Mouse (Mus musculus) neural tube, embryonic 15.5 days (tissue): ENCODE measurements around the gene Rgp1. TPM values are rescaled to one million over a fixed set of nuclear protein-coding genes. Genes with fewer than 3 reads are reported as not detected.
A peak's percentile ranks its signal among the peaks of the same experiment; 100 is the strongest.

Experiments used
- ATAC-seq: fragments of 200-750 bp; cut with Nextera tagmentation; 2 replicates; pipeline ENCODE4 v1.8.0; 2017; ENCODE audit warnings: mild to moderate bottlenecking, moderate TSS enrichment, moderate library complexity; ENCODE audit not compliant: low FRiP score
- H3K27ac ChIP-seq: fragments of 300-500 bp; sonication (generic); replicated peaks from 2 replicates; pipeline ENCODE4 v1.5.1; 2015; ENCODE audit warnings: mild to moderate bottlenecking, inconsistent platforms
- H3K27me3 ChIP-seq: fragments of 300-500 bp; sonication (generic); replicated peaks from 2 replicates; pipeline ENCODE4 v1.6.1; 2015; ENCODE audit warnings: inconsistent platforms
- H3K36me3 ChIP-seq: fragments of 300-500 bp; sonication (generic); 2 replicates; pipeline ENCODE4 v1.6.1; 2015; ENCODE audit warnings: inconsistent platforms
- H3K4me1 ChIP-seq: fragments of 300-500 bp; sonication (generic); 2 replicates; pipeline ENCODE4 v1.6.1; 2015; ENCODE audit warnings: inconsistent platforms
- H3K4me2 ChIP-seq: fragments of 300-500 bp; sonication (generic); 2 replicates; pipeline ENCODE4 v1.6.1; 2015; ENCODE audit warnings: inconsistent platforms, mild to moderate bottlenecking, moderate library complexity
- H3K4me3 ChIP-seq: fragments of 300-500 bp; sonication (generic); replicated peaks from 2 replicates; pipeline ENCODE4 v1.5.1; 2015; ENCODE audit warnings: mild to moderate bottlenecking, inconsistent platforms
- H3K9ac ChIP-seq: fragments of 300-500 bp; sonication (generic); replicated peaks from 2 replicates; pipeline ENCODE4 v1.6.1; 2015; ENCODE audit warnings: mild to moderate bottlenecking, inconsistent platforms
- H3K9me3 ChIP-seq: fragments of 300-500 bp; sonication (generic); replicated peaks from 2 replicates; pipeline ENCODE4 v1.6.1; 2016; ENCODE audit warnings: inconsistent platforms
- WGBS: fragments of 180-500 bp; shearing (Covaris S2); methylation state at CpG from one replicate; pipeline ENCODE4 v1.1.7; 2015; ENCODE audit warnings: mixed read lengths; 5-methylcytosine and 5-hydroxymethylcytosine counted together
- polyA plus RNA-seq: library from polyadenylated mRNA; unstranded; fragments of >200 nt; fragmentation: Nextera tagmentation; extraction: Ambion mirVana; gene quantifications from 2 replicates; pipeline ENCODE4 v1.2.1, GENCODE M21; 2015

Gene Rgp1
- polyA plus RNA-seq, 1 experiment from 2014 or later, result 22.0 TPM

- peak overlapping the region; percentile 89 for H3K4me3 ChIP-seq
- H3K9me3 ChIP-seq, result no peaks in the 10 kb centered on the region
- no peak overlapping the region for H3K27ac ChIP-seq
- peak overlapping the region; percentile 90 for H3K4me2 ChIP-seq
- peaks cover 45% of the 10 kb centered on the region for H3K4me1 ChIP-seq
- no peaks in the 10 kb centered on the region for H3K27me3 ChIP-seq
- H3K36me3 ChIP-seq, result peaks cover 46% of the 10 kb centered on the region
- 91% methylated on average over 4 of the region's 4 CpGs for WGBS
- peak overlapping the region; percentile 93 for H3K9ac ChIP-seq
- ATAC-seq, result no peak
Observed at GRCm38 (mm10) chr4:43563601-43563875, 15.0 kb upstream of the Rgp1 start.

DNA sequence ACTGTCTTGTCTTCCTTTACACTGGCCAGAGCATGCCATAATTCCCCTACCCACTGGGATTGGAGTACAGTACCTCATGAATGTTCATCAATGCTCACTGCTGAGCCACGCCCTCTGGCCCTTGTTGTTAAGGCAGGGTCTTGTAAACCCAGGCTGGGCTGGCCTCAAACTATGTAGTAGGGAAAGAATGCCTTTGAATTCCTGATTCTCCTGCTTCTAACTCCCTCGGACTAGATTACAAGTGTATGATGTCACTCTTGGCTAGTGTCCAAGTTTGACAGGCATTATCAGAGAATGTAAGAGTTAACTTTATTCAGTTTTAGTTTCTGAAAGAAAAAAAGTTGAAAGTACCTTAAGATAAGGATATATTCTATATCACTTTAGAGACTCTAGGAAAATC, 14.3 kb upstream of the Rgp1 start:
- Histone ChIP-seq H3K4me3 (no peak overlapping the region), H3K9me3 (no peaks in the 10 kb centered on the region), H3K27me3 (no peaks in the 10 kb centered on the region), H3K4me1 (peaks cover 38% of the 10 kb centered on the region), H3K36me3 (peaks cover 53% of the 10 kb centered on the region), H3K9ac (no peak overlapping the region), H3K27ac (no peak overlapping the region), H3K4me2 (0 out of 2 replicates have a peak overlapping the region, but pooled peaks have one; percentile 90)
- 50% methylated on average over 2 of the region's 2 CpGs for WGBS
- ATAC-seq, result no peak

DNA sequence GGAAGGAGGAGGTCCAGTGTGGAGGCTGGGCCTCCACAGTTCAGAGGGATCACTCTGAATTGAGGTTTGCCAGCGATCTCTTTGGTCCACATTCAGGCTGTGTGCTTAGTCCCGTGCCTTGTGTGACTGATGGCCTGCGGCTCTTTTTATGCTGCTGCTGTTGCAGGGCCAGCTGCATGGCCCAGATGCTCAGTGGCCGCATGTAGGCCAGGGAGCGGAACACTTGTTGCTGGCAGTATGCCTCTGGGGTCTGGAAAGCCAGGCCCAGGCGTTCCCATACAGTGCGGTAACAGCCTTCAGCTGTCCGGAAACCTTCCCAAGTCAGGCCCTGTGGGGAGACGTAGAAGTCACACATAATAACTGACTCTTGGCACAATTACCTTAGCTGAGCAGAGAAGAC, 11.4 kb upstream of the Rgp1 start:
- no peak for ATAC-seq
- Histone ChIP-seq H3K4me2 (no peak overlapping the region), H3K4me1 (peaks cover 14% of the 10 kb centered on the region), H3K27ac (no peak overlapping the region), H3K4me3 (no peak overlapping the region), H3K36me3 (peaks cover 80% of the 10 kb centered on the region), H3K27me3 (no peaks in the 10 kb centered on the region), H3K9ac (no peak overlapping the region), H3K9me3 (no peaks in the 10 kb centered on the region)
- WGBS, result 93% methylated on average over 9 of the region's 9 CpGs

GRCm38 (mm10) chr4:43571395-43572045, 7.0 kb upstream of the Rgp1 start:
- Histone ChIP-seq H3K27me3 (no peaks in the 10 kb centered on the region), H3K36me3 (peaks cover 81% of the 10 kb centered on the region), H3K27ac (no peak overlapping the region), H3K9me3 (no peaks in the 10 kb centered on the region), H3K4me2 (no peak overlapping the region), H3K4me3 (no peak overlapping the region), H3K9ac (no peak overlapping the region), H3K4me1 (peaks cover 23% of the 10 kb centered on the region)
- ATAC-seq, result no peak
- 89% methylated on average over 6 of the region's 6 CpGs for WGBS

DNA sequence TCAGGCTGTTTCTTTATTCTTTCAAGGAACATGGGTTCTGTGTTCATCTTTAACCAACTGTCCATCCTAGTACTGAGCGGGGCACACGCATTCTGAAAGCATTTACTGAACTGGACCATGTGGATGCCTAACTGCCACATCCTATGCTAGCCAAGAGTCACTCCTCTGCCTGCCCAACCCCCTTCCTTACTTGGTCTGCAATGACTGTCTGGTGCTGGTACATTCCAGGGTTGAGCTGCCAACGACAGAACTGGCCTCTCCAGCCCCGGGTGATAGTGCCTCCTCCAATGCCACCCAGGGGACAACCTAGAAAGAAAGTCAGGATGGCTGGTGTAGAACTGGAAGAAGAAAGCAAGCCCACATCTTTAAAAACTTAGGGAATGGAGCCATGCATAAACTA, 5.0 kb upstream of the Rgp1 start:
- H3K4me1 ChIP-seq, result peaks cover 39% of the 10 kb centered on the region
- H3K27me3 ChIP-seq, result no peaks in the 10 kb centered on the region
- peaks cover 60% of the 10 kb centered on the region for H3K36me3 ChIP-seq
- no peaks in the 10 kb centered on the region for H3K9me3 ChIP-seq
- no peak for ATAC-seq
- H3K4me3 ChIP-seq, result no peak overlapping the region
- no peak overlapping the region for H3K4me2 ChIP-seq
- no peak overlapping the region for H3K9ac ChIP-seq
- H3K27ac ChIP-seq, result no peak overlapping the region
- WGBS, result 92% methylated on average over 4 of the region's 4 CpGs

DNA sequence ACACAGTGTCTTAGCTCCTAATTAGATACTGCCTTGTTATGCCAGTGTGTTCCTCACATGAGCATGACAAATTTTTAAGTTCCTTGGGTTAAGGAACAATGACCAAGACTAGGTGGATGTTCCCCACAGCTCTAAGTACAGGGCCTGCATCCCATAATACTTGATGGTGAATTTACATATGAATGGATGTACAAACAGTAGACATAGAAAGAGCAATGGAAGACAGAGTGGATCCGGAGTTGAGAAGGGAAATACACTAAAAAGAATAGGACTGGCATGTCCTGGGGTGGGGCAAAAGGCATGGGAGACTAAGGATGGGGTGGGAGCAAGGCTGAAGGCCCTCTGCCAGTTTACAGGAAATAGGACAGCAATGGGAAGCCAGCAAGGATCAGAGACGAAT, 3.2 kb upstream of the Rgp1 start:
- Histone ChIP-seq H3K4me2 (peak overlapping the region; percentile 95), H3K4me3 (peak overlapping the region; percentile 5; the same call in 1 of the 2 replicates), H3K27me3 (no peaks in the 10 kb centered on the region), H3K27ac (no peak overlapping the region), H3K9me3 (no peaks in the 10 kb centered on the region), H3K9ac (peak overlapping the region; percentile 36; the same call in 1 of the 2 replicates), H3K36me3 (peaks cover 42% of the 10 kb centered on the region), H3K4me1 (peaks cover 51% of the 10 kb centered on the region)
- no peak for ATAC-seq
- 39% methylated on average over 2 of the region's 2 CpGs for WGBS

GRCm38 (mm10) chr4:43577237-43577881, 1.2 kb upstream of the Rgp1 start:
- H3K27ac ChIP-seq, result no peak overlapping the region
- H3K27me3 ChIP-seq, result no peaks in the 10 kb centered on the region
- no peak for ATAC-seq
- H3K9ac ChIP-seq, result peak overlapping the region; percentile 84
- H3K4me2 ChIP-seq, result peak overlapping the region; percentile 95
- peak overlapping the region; percentile 86 for H3K4me3 ChIP-seq
- peaks cover 39% of the 10 kb centered on the region for H3K36me3 ChIP-seq
- H3K9me3 ChIP-seq, result no peaks in the 10 kb centered on the region
- WGBS, result 47% methylated on average over 8 of the region's 8 CpGs
- H3K4me1 ChIP-seq, result peaks cover 51% of the 10 kb centered on the region

DNA sequence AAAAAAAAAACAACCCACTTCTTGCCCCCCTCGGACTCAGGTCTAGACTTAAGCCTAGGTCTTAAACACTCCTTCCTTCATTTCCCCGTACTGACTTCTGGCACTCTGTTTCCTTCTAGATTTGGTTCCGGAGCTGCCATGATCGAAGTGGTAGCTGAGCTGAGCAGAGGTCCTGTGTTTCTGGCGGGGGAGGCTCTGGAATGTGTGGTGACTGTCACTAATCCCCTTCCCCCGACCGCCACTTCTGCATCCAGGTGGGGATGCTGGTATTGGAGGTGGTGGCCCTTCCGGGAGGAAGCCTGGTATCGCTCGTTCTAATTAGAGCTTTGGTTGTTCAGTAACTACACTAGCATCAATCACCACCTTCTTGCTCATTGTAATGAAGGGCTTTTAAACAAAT, 741 bp downstream of the Rgp1 start:
- Histone ChIP-seq H3K9ac (peak overlapping the region; percentile 84), H3K4me3 (peak overlapping the region; percentile 86), H3K27me3 (no peaks in the 10 kb centered on the region), H3K36me3 (peaks cover 39% of the 10 kb centered on the region), H3K4me2 (peak overlapping the region; percentile 95), H3K27ac (peak overlapping the region; percentile 87), H3K4me1 (peaks cover 51% of the 10 kb centered on the region), H3K9me3 (no peaks in the 10 kb centered on the region)
- ATAC-seq, result peak; percentile 4; the same call in 1 of the 2 replicates
- WGBS, result 7% methylated on average over 10 of the region's 10 CpGs

DNA sequence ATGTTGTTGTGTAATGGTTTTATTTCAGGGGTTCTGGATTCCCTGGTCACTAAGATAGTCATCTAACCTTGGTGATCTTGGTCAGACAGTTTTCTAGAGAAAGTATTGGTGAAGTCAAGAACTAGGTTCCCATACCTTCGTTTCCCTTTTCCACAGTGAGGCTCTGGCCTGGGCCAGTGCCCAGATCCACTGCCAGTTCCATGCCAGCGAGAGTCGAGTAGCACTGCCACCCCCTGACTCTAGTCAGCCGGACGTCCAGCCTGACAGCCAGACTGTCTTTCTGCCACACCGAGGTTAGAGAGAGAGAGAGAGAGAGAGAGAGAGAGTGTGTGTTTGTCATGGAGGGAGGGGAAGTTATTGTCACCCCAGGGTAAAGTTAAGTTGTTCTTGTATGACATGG, 1.2 kb downstream of the Rgp1 start:
- H3K4me3 ChIP-seq, result peak overlapping the region; percentile 86
- no peak for ATAC-seq
- H3K4me1 ChIP-seq, result peaks cover 46% of the 10 kb centered on the region
- no peaks in the 10 kb centered on the region for H3K9me3 ChIP-seq
- H3K36me3 ChIP-seq, result peaks cover 40% of the 10 kb centered on the region
- peak overlapping the region; percentile 84 for H3K9ac ChIP-seq
- WGBS, result 82% methylated on average over 6 of the region's 6 CpGs
- H3K27me3 ChIP-seq, result no peaks in the 10 kb centered on the region
- peak overlapping the region; percentile 87; the same call in 1 of the 2 replicates for H3K27ac ChIP-seq
- peak overlapping the region; percentile 95 for H3K4me2 ChIP-seq

DNA sequence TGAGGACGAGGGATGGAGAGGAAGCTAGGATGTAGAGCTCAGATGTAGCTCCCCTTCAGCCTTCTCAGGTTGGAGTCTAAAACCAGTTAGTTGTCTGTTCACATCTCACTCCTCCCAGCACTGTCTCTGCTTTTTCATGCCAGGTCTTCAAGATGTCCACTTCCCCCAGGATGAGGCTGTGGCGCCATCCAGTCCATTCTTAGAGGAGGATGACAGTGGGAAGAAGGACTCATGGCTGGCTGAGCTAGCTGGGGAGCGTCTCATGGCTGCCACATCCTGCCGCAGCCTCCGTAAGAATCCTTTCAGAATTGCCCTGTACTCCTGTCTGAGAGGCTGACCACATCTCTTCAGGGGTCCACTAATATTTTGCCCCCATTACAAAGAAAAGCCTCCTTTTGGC, 2.2 kb downstream of the Rgp1 start:
- 95% methylated on average over 5 of the region's 5 CpGs for WGBS

DNA sequence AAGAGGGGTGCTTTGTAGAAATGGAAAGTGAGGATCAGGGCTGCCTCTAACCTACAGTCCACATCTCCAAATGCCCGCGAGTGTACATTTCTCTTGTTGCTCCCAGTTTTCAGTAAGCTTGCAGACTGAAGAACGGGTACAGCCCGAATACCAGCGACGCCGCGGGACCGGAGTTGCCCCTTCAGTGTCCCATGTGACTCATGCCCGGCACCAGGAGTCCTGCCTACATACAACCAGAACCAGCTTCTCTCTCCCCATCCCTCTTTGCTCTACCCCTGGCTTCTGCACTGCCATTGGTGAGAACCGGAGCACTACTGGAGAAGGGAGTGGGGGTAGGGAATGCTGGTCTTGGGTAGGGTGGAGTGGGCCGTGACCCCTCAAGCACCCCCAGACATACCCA, 2.9 kb downstream of the Rgp1 start:
- Histone ChIP-seq H3K27me3 (no peaks in the 10 kb centered on the region), H3K9me3 (no peaks in the 10 kb centered on the region)
- WGBS, result 93% methylated on average over 12 of the region's 12 CpGs

More for the DNA sequence above, 2.2 kb downstream of the Rgp1 start:
- no peak overlapping the region for H3K9ac ChIP-seq
- H3K4me1 ChIP-seq, result peaks cover 36% of the 10 kb centered on the region
- no peak overlapping the region for H3K4me3 ChIP-seq
- H3K36me3 ChIP-seq, result peaks cover 36% of the 10 kb centered on the region
- H3K9me3 ChIP-seq, result no peaks in the 10 kb centered on the region
- H3K27ac ChIP-seq, result no peak overlapping the region
- no peak for ATAC-seq
- H3K4me2 ChIP-seq, result no peak overlapping the region
- H3K27me3 ChIP-seq, result no peaks in the 10 kb centered on the region

DNA sequence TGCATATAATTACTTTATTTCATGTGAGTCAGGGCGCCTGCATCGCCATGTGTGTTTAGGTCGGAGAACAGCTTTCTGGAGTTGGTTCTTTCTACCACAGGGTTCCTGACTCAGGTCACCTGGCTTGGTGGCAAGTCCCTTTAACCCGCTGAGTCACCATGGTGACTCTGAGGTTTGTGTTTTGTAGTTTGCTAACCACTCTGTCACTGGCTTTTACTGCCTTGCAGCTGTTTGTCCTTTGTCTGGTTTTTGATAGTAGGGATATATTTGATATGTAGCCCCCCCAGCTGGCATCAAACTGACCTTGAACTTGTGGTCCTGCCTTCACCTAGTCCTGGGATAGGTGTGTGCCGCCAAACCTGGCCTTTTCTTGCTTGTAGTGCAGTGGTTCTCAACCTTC, 3.7 kb downstream of the Rgp1 start:
- 92% methylated on average over 5 of the region's 5 CpGs for WGBS
- H3K4me3 ChIP-seq, result no peak overlapping the region
- peaks cover 21% of the 10 kb centered on the region for H3K4me1 ChIP-seq
- no peaks in the 10 kb centered on the region for H3K27me3 ChIP-seq
- no peak for ATAC-seq
- H3K9ac ChIP-seq, result no peak overlapping the region
- no peak overlapping the region for H3K27ac ChIP-seq
- peaks cover 36% of the 10 kb centered on the region for H3K36me3 ChIP-seq
- no peak overlapping the region for H3K4me2 ChIP-seq
- no peaks in the 10 kb centered on the region for H3K9me3 ChIP-seq

More for the DNA sequence above, 2.9 kb downstream of the Rgp1 start:
- Histone ChIP-seq H3K4me1 (peaks cover 30% of the 10 kb centered on the region), H3K36me3 (peaks cover 36% of the 10 kb centered on the region), H3K4me3 (no peak overlapping the region), H3K9ac (no peak overlapping the region), H3K4me2 (no peak overlapping the region), H3K27ac (no peak overlapping the region)
- ATAC-seq, result no peak
